Mouse (Mus musculus): ENCODE results near the gene Smu1. TPM values are rescaled to one million over a fixed set of nuclear protein-coding genes. Genes with fewer than 3 reads are reported as not detected.

Gene Smu1
- total RNA-seq, 2 experiments from 2014 or later = 43.5 to 49.4 TPM

DNA sequence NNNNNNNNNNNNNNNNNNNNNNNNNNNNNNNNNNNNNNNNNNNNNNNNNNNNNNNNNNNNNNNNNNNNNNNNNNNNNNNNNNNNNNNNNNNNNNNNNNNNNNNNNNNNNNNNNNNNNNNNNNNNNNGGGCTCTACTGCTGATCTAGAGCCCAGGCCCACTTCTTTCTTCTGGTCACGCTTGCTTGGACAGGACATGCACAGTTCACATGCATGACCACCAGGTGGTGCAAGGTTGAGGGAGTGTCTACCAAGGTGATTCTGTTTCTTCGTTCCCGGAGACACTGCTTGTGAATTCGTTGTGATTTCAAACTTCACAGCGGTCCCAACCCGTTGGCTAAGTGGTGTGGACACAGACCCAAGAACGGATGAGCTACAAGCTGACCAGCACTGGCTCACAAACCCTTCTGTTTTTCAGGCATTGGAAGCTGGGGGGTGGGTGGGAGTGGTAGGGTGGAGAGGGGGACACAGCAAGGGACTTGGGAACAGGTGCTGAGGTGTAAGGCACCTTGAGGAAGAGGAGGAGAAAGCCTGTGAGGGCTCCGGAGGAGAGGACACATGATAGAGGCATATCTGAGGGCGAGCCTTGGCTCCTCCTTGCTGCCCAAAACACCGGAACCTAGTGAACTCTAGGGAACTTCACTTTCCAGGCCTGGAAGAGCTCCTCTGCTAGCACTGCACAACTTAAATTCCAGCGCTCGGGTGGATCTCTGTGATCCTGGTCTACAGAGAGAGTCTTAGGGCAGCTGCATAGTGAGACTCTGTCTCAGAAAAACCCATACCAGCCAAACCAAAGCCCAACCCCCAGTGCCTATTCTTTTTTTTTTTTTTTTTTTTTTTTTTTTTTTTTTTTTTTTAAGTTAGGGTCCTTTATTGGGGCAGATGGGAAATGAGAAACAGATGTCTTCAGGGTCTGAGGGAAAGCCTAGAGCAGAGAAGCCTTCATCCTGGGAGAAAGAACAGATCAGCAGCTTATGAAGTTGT is 16.8 kb upstream of the Smu1 start:
- peak; percentile 23 to 83 for DNase-seq (ENCODE audit: extremely low spot score in 1 of 2, low spot score in 2 of 2)
- intact Hi-C loops (cut with DNase I) = loop anchor here (1.0 to 10.0 kb wide), 2 partner anchors 80 to 132 kb away; partner anchors contain the start of gene B4galt1

DNA sequence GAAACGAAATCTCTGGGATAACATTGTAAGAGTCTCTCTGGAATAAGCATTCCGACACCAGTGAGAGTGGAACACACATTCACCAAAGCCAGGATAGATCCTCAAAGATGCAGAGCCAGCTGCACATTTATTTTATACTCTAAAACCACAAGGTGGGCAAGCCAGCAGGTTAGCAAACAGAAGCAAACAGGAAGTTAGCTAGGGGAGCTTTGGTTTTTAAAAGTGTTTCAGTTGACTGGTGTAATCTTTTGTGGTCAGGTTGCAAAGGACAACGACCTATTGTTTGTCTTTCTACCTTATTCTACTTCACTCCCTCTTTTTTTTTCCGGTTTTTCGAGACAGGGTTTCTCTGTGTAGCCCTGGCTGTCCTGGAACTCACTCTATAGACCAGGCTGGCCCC is 2.2 kb upstream of the Smu1 start:
- intact Hi-C loops (cut with DNase I) = no loop called here
- DNase-seq (ENCODE audit: extremely low spot score in 1 of 2, low spot score in 2 of 2) = no peak

DNA sequence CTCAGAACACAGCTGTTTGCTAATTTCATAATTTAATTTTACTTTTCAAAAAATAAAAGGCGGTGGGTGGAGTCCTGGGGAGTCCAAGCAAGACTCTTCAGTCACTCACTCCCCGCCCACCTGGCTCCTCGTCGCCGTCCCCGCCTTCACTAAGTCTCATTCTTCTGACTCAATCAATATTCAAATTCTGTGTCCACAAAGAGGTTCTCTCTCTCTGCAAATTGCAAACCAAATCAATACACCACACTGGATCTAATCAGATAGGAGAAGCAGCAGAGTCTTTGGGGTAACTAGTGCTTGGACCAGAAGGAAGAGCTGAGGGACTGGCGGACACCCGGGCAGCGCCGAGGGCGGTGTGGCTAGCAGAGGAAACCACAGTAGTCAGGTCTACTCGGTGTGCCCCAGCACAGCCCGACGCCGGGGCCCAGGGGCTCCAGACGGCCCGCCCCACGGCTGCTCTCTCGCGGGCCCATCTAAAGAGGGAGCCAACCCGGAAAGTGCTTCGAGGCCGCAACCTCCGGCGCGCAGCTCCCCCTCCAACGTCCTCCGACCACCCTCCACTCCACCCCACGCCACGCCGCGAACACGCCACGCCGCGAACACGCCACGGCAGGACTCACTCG is 455 bp downstream of the Smu1 start:
- peak in 1 of 2 experiments; percentile 45 for DNase-seq (ENCODE audit: extremely low spot score in 1 of 2, low spot score in 2 of 2)
- intact Hi-C loops (cut with DNase I) = no loop called here

DNA sequence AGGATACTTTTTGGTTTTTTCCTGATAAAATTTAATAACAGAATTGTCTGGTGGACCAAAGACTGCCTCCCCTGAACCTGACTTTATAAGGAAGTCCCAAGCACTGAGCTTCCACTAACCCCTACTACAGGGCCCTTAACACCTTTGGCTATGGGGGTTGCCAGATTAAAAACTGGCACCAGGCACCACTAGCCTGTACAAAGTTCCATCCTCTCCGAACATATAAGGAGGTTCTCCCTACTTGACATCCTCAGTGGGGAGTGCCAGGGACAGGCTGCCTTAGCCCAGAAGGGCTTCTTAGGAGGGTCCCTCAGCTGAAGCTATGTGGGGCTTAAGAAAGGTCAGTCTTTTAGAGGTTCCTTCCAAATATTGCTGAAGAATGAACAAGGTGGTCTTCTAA is 22.4 kb downstream of the Smu1 start:
- DNase-seq (ENCODE audit: extremely low spot score in 1 of 2, low spot score in 2 of 2) = no peak
- intact Hi-C loops (cut with DNase I) = no loop called here

DNA sequence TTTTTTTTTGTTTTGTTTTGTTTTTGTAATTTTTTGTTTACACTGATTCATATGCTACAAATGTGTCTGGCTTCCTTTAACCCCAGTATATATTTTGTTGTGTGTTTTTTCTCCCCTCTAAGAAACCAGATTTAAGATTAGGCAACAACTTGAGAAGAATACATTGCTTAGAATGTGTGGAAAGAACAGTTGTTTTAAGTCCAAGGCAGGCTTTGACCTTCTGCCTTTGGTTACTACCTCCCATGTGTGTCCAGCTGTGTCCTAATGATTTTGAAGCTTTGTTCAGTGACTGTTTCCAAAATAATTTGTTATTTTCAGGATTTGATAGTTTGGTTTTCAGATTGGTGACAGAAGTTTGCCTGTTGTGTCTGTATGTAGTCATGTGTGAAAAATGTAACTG is 26.5 kb downstream of the Smu1 start:
- DNase-seq (ENCODE audit: extremely low spot score in 1 of 2, low spot score in 2 of 2) = no peak
- intact Hi-C loops (cut with DNase I) = no loop called here

DNA sequence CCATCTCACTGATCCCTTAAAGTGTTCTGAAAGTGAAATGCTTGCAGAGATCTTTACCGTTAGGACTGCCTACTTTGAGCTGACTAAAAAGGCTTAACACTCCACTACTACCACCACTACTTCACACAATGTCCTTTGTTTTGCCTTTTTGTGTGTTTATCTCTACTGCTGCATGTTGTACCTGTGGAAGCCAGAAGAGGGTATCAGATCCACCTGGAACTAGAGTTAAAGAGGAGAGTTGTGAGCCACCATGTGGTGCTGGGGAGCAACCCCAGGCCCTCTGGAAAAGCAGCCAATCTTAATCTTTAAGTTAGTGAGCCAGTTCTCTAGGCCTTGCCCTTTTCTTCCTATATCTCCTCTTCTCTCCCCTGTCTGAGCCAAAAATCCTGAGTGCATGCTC is 30.5 kb downstream of the Smu1 start:
- intact Hi-C loops (cut with DNase I) = no loop called here
- no peak for DNase-seq (ENCODE audit: extremely low spot score in 1 of 2, low spot score in 2 of 2)

DNA sequence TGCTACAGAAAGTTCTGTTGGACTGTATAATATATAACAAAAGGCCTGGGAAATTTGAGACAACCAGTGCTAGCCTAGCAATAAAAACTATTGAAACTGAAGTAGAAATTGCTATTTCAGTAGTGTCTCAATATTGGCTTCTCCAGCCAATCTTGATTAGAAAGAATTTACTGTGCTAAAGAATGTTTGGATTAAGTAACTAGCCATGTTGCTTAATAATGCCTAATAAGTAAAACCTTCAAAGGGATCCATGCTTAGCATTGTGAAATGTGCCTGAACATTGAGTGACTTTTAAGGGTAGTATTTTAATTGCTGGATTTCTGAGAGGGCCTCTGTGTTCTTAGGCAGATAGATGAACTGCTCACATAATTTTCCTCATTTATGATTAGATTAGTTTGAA is 32.2 kb downstream of the Smu1 start:
- intact Hi-C loops (cut with DNase I) = no loop called here
- no peak for DNase-seq (ENCODE audit: extremely low spot score in 1 of 2, low spot score in 2 of 2)

DNA sequence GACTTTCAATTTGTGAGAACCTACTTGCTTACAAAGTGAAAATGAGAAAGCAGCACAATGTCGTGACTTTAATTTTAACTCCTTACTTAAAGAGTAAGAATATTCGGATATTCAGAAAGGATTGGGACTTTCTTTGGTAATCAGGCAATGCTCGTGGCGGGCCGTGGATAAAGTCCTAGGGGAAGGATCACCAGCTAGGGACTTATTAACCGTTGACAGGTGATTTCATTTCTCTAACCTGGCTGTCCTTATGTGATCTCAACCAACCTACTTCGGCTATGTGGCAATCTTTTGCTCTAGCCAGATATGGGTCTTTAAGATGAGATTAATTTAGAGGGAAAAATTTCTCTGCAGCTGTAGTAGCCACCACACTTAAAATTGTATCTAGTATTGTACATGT is 32.6 kb downstream of the Smu1 start:
- no peak for DNase-seq (ENCODE audit: extremely low spot score in 1 of 2, low spot score in 2 of 2)
- intact Hi-C loops (cut with DNase I) = no loop called here

DNA sequence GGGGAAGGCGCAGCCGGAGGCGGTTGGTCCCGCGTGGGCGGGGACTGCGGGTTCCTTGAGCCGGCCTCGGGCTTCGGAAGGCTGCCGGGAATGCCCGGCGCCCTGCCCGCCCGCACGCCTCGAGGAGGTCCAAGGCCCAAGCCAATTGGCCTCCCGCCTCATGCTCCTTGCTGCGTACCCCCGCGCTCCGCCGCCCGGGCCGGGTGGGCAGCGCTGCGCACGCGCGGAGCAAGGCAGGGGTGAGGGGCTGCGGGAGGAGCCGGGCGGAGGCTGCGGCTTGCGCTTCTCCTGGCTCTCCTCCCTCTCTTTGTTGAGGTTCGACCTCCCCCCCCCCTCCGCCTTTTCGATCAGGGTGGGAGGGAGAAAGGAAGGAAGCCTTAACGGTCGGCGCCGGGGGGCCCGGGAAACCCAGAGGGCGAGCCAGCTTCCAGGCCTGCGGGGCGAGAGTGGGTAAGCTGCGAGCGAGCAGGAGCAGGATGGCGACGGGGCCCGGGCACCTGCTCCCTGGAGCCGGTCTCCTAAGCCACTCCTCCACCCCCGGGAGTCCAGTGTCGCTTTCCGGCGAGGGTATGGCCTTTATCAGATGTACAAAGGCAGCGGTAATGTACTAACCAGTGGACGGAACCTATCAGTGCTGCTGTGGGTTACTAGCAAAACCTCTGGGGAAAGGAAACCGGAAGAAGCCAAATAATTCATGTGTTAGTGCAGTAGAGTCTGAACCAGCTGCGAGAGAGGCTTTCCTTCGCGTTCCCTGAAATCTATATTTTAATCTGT is 34.8 kb downstream of the Smu1 start:
- intact Hi-C loops (cut with DNase I) = no loop called here
- peak; percentile 79 to 91 for DNase-seq (ENCODE audit: extremely low spot score in 1 of 2, low spot score in 2 of 2)

DNA sequence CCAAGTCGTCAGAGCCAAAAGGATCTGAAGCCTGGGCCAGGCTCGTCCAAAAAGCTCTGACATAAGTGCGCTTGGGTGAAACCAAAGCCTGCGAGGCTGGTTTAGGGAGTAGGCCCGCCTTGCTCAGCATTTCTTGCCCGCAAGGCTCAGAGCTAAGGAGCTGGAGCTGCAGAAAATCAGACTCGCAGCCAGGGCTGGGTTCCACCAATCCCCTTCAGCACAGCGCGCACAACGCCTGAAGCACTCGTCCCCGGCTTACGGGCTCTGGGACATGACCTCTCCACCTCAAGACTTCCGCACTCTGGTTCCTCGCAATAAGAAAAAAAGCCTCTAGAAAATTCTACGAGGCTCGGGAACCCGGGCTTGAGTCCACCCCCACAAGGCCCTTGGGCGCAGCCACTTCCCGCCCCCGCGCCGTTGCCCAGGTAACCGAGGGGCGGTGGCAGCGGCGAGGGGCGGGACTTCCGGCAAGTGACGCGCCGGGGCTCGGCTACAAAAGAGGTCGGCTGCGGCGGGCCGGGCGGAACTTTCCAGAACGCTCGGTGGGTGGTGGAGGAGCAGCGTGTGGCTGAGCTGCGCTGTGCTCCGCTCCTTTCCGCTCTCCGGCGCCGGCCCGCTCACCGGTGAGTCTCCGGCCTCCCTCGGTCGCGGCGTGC is 35.6 kb downstream of the Smu1 start, which contains the start of gene Dnaja1:
Dnaja1 (plus strand) TSS at position 140 of the 656 bp plus-strand sequence.
- DNase-seq (ENCODE audit: extremely low spot score in 1 of 2, low spot score in 2 of 2) = peak; percentile 96 to 99
- intact Hi-C loops (cut with DNase I) = no loop called here

DNA sequence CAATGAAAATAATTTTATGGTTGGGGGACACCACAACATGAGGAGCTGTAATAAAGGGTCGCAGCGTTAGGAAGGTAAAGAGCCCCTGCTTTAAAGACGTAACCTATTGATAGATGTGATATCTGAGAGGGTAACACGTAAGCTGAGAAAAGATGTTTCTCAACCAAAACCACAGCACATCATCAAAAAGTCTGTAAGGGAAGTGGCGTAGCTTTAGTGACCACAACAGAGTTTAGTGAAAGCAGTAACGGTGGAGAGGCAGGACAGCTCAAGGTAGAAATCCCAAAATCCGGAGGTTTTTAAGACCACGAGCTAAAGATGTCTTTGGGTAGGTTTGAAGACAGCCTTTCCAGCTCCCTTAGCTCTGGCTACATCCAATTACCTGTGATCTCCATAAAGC is 36.8 kb downstream of the Smu1 start:
- no peak for DNase-seq (ENCODE audit: extremely low spot score in 1 of 2, low spot score in 2 of 2)
- intact Hi-C loops (cut with DNase I) = no loop called here

DNA sequence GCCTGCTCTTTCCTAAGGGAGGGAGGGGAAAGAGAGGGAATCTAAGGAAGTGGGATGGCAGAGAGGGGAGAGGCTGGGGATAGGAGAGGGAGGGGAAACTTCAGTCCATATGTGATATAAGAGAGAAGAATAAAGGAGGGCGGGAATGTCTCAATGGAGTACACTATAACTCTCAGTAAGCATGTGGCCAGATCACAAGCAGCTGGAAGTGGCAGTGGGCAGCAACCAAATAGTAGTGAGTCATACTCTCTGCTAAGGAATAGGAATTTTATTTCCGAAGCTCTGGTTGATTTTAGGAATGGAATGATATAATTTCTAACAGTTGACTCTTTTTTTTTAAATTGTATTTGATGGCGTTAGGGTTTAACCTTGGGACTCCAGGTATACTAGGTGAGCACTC is 40.6 kb downstream of the Smu1 start:
- intact Hi-C loops (cut with DNase I) = no loop called here
- DNase-seq (ENCODE audit: extremely low spot score in 1 of 2, low spot score in 2 of 2) = no peak

DNA sequence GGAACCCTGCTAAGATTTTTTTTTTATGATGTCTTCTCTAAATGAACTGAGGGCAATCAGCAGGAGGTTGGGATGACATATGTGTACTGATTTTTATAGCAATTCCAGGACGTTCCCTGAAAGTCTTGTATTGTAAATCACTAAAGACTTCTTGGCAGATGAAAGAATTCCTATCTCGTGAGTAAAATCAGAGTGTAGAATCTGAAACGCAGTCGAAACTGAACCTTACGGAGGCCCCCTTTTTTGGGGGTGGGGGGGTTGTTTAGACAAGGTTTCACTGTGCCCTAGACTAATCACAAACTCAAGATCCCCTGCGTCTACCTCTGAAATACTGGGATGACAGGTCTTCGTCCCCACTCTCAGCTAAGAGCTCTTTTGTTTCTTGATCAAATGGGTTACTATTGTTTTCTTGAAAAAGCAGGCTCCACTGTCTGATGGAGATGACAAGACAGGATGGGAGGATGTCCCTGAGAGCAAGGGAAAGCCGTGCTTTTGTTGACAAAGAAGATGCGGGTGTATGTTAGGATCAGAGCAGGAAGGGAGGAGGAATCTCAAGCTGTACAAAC is 53.9 kb downstream of the Smu1 start:
- intact Hi-C loops (cut with DNase I) = no loop called here
- no peak for DNase-seq (ENCODE audit: extremely low spot score in 1 of 2, low spot score in 2 of 2)

DNA sequence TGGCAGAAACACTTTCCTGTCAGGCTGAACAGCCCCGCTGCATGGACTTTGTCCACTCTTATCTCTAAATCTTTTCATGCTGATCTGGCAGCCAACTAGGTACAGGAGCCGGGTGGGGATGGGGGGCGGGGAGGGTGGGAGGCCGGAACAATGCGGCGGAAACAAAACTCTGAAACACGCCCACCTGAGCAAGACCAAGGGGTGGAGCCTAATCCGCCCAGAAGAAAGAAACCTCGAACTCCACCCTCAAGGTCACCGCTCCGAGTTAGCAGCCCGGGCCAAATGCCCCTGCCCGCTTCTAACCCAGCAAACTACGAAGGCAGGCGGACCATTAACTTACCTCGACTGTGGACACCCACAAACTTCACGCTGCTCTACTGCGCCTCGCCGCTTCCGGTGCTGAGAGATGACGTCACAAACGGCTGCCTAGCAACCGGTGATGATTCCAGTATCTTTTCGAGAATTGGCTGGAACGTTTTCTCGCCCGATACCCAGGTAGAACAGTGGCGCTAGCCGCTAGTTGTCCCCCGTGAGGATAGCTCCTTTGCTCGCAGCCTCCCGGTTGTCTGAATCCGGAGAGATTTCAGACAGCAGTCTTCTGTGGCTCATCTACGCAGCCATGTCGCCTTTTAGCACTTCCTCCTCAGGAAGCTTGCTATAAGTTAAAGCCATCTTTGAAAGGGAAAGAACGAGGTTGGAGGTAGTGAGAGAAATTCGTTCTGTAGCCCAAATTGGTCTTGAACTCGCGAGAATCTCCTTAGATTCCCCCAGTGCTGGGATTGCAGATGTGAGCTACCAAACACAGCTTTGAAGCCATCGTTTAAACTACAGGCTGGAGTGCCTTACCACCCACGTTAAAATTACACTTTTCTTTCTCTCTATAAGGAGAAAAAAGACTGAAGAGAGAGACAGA is 54.7 kb downstream of the Smu1 start, which contains the start of gene Aptx:
Aptx (minus strand) TSS at position 398 of the 913 bp plus-strand sequence.
- peak; percentile 95 to 97 for DNase-seq (ENCODE audit: extremely low spot score in 1 of 2, low spot score in 2 of 2)
- intact Hi-C loops (cut with DNase I) = no loop called here

DNA sequence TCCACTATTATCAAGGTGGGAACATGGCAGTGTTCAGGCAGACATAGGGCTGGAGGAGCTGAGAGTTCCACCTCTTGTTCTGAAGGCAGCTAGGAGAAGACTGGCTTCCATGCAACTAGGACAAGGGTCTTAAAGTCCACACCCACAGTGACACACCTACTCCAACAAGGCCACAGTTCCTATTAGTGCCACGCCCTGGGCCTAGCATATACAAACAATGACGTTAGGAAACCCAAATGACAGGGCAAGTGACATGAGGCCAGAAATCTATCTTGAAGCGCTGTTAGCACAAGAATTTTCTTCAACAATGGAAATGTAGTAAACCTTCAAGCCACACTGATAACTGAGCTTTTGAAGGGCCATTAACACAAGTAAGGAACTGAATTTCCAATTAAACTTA is 55.9 kb downstream of the Smu1 start:
- no peak for DNase-seq (ENCODE audit: extremely low spot score in 1 of 2, low spot score in 2 of 2)
- intact Hi-C loops (cut with DNase I) = no loop called here

DNA sequence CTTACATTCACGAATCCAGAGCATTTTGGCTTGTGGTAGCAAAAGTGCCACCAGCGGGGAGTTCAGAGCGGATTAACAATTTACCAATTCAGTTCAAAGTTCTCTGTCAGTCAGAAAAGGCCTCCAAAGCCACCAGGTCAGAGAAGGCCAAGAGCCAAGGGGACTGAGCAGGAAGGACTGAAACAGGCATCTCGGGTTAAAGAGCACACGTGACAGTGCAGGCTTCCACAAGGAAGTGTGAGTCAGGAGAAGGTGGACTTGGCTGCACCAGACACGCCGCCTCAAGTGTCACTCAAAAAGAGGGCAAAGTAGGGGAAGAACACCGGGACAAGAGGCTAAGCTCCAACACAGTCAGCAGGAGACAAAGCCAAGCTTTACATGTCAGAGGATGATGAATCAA is 57.5 kb downstream of the Smu1 start:
- intact Hi-C loops (cut with DNase I) = no loop called here
- no peak for DNase-seq (ENCODE audit: extremely low spot score in 1 of 2, low spot score in 2 of 2)

DNA sequence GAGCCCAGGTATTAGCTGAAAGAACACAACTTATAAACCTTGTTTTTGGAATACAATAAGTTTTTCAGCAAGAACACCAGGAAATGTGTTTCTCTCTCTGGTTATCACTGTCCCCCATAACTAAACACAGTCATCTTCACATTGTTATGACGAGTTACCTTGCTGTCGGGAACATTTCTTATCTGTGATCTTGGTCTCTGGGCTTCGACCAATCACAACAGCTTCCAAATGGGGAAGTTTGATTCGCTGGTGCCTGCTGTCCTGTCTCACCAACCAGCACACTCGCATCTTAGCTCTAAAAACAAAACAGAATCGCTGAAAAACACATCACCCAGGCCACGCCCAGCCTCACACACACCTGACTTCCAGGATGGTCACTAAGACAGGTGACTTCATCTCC is 60.7 kb downstream of the Smu1 start:
- no peak for DNase-seq (ENCODE audit: extremely low spot score in 1 of 2, low spot score in 2 of 2)
- intact Hi-C loops (cut with DNase I) = no loop called here

DNA sequence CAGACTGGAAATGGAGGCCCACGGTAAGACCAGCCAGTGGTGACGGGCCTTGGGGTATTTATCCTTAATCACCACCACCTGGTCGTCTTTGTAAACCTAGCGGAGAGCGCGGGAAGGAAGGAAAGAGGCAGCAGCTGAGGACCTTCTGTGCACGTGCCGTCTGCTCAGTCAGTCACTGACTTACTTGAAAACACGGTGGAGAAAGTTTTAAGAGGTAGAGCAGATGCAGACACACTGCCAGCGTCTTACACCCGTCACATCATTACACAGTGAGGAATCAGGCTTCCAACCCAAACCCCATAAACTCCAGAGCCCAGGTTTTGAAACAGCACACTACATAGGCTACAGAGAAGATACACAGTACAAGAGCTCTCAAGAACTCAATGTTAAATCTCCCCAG is 66.6 kb downstream of the Smu1 start:
- DNase-seq (ENCODE audit: extremely low spot score in 1 of 2, low spot score in 2 of 2) = no peak
- intact Hi-C loops (cut with DNase I) = no loop called here

Measured in left cerebral cortex, postnatal 10 days (tissue).